Mouse (Mus musculus): Measurements from ENCODE around the gene Jarid2. TPM values are rescaled to one million over a fixed set of nuclear protein-coding genes. Genes with fewer than 3 reads are reported as not detected.

Gene Jarid2
- polyA plus RNA-seq, 1 experiment: 3.9 TPM

DNA sequence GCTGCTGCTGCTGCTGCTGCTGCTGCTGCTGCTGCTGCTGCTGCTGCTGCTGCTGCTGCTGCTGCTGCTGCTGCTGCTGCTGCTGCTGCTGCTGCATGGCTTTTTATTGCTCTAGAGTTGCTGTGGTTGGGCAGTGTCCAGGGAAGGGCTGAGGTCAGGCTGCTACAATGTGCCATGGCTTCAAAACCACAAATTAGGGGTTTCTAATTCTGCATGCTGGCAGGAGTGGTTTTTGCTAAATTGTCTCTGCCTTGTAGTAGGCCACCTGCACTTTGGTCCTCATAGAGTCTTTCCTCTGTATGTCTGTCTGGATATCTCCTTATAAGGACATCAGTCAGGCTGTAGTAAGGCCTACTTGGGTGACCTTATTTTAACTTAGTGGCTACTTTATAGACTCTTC lies 174.1 kb downstream of the Jarid2 start:
- TF ChIP-seq CEBPB (IDR thresholded peaks at IDR 0.05; ENCODE audit: insufficient read depth, poor library complexity, severe bottlenecking): no peak
- TF ChIP-seq SRF (IDR thresholded peaks at IDR 0.05; ENCODE audit: control insufficient read depth, insufficient read length, low read depth): peak; percentile 41

DNA sequence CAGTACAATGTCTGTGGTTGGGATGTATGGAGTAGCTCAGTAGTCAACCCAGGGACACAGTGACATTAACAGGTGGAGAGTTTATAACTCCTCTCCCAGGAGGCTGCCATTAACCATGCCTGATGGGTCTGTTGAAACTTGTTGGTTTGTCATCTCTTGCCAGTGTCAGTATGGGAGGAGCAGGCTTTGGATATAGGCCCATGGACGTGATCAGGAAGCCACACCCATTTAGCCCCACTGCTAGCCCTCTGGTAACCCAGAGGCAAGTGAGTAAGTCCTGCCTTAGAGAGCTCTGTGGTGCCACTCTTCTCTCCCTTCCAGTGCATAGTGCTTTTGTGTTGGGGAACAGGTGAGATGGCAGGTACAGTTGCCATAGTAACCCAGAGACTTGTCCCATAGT lies 175.0 kb downstream of the Jarid2 start:
- H3K4me2 ChIP-seq (ENCODE audit: low read depth): no peak overlapping the region
- H3ac ChIP-seq (ENCODE audit: control insufficient read depth, insufficient read length): no peak overlapping the region
- H3K79me2 ChIP-seq (ENCODE audit: control insufficient read depth, insufficient read depth): no peaks in the 10 kb centered on the region
- H3K27me3 ChIP-seq (ENCODE audit: control insufficient read depth, insufficient read depth, insufficient read length): no peaks in the 10 kb centered on the region
- no peaks in the 10 kb centered on the region for H3K36me3 ChIP-seq (ENCODE audit: control insufficient read depth, insufficient read depth)
- TF ChIP-seq TCF12 (IDR thresholded peaks at IDR 0.05; ENCODE audit: insufficient read depth, poor library complexity, severe bottlenecking) (no peak), CEBPB (IDR thresholded peaks at IDR 0.05; ENCODE audit: insufficient read depth, poor library complexity, severe bottlenecking) (no peak), REST (IDR thresholded peaks at IDR 0.05; ENCODE audit: insufficient read depth, insufficient read length) (no peak), E2F4 (IDR thresholded peaks at IDR 0.05; ENCODE audit: insufficient read depth) (no peak), MYOD1 (IDR thresholded peaks at IDR 0.05; ENCODE audit: control insufficient read depth in 1 of 3, insufficient read length in 2 of 3, low read depth in 2 of 3) (no peak), MYOG (IDR thresholded peaks at IDR 0.05; ENCODE audit: control insufficient read depth in 1 of 3, insufficient read depth in 1 of 3, insufficient read length in 2 of 3, low read depth in 2 of 3) (no peak), MAX (IDR thresholded peaks at IDR 0.05; ENCODE audit: low read depth) (no peak), TCF3 (IDR thresholded peaks at IDR 0.05; ENCODE audit: insufficient read length, low read depth) (no peak), USF1 (IDR thresholded peaks at IDR 0.05; ENCODE audit: low read depth) (no peak), SRF (IDR thresholded peaks at IDR 0.05; ENCODE audit: control insufficient read depth, insufficient read length, low read depth) (no peak), POLR2AphosphoS2 (IDR thresholded peaks at IDR 0.05; ENCODE audit: insufficient read length, low read depth) (no peak), POLR2A (IDR thresholded peaks at IDR 0.05; ENCODE audit: insufficient read length, low read depth) (no peak)
- no peak overlapping the region for H3K4me3 ChIP-seq

More for the DNA sequence above, 174.1 kb downstream of the Jarid2 start:
- Histone ChIP-seq H3K4me2 (ENCODE audit: low read depth) (no peak overlapping the region), H3K27me3 (ENCODE audit: control insufficient read depth, insufficient read depth, insufficient read length) (no peaks in the 10 kb centered on the region), H3K79me2 (ENCODE audit: control insufficient read depth, insufficient read depth) (no peaks in the 10 kb centered on the region), H3ac (ENCODE audit: control insufficient read depth, insufficient read length) (no peak overlapping the region), H3K4me3 (no peak overlapping the region), H3K36me3 (ENCODE audit: control insufficient read depth, insufficient read depth) (no peaks in the 10 kb centered on the region)

DNA sequence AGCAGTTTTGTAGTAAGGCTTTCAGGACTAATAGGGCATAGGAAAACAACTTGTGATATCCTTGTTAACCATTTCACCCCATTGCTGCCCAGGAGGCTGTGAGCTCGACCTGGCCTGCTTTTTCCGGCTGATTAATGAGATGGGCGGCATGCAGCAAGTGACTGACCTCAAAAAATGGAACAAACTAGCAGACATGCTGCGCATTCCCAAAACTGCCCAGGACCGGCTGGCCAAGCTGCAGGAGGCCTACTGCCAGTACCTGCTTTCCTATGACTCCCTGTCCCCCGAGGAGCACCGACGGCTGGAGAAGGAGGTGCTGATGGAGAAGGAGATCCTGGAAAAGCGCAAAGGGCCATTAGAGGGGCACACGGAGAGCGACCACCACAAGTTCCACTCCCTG lies 176.9 kb downstream of the Jarid2 start:
- peaks cover 3% of the 10 kb centered on the region for H3K36me3 ChIP-seq (ENCODE audit: control insufficient read depth, insufficient read depth)
- no peak for TF ChIP-seq USF1 (IDR thresholded peaks at IDR 0.05; ENCODE audit: low read depth)
- TF ChIP-seq CEBPB (IDR thresholded peaks at IDR 0.05; ENCODE audit: insufficient read depth, poor library complexity, severe bottlenecking): no peak
- TF ChIP-seq E2F4 (IDR thresholded peaks at IDR 0.05; ENCODE audit: insufficient read depth): no peak
- TF ChIP-seq POLR2AphosphoS2 (IDR thresholded peaks at IDR 0.05; ENCODE audit: insufficient read length, low read depth): no peak
- no peak for TF ChIP-seq MYOG (IDR thresholded peaks at IDR 0.05; ENCODE audit: control insufficient read depth in 1 of 3, insufficient read depth in 1 of 3, insufficient read length in 2 of 3, low read depth in 2 of 3)
- no peak for TF ChIP-seq REST (IDR thresholded peaks at IDR 0.05; ENCODE audit: insufficient read depth, insufficient read length)
- TF ChIP-seq POLR2A (IDR thresholded peaks at IDR 0.05; ENCODE audit: insufficient read length, low read depth): no peak
- H3K4me3 ChIP-seq: no peak overlapping the region
- H3K79me2 ChIP-seq (ENCODE audit: control insufficient read depth, insufficient read depth): no peaks in the 10 kb centered on the region
- H3K4me2 ChIP-seq (ENCODE audit: low read depth): no peak overlapping the region
- no peak overlapping the region for H3ac ChIP-seq (ENCODE audit: control insufficient read depth, insufficient read length)
- H3K27me3 ChIP-seq (ENCODE audit: control insufficient read depth, insufficient read depth, insufficient read length): no peaks in the 10 kb centered on the region

DNA sequence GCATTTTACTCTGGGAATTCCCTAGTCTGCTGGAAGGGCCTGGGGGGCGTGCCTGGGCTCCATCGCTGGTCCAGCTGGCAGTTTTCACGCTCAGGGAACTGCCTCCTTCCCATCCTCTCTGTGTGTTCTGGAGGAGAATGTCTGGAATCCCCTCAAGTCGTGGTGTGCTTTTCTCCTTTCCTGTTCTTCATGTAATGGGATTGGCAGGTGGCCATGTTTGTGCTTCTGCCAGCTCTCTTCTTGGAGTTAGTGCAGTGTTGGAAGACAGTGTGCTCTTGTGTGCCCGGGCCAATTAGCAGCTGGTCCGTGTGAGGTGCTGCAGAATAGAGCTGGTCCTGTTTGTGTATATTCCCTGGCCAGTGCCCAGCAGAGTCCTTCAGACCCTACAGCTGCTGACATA lies 178.4 kb downstream of the Jarid2 start:
- Histone ChIP-seq H3ac (ENCODE audit: control insufficient read depth, insufficient read length) (no peak overlapping the region), H3K36me3 (ENCODE audit: control insufficient read depth, insufficient read depth) (peaks cover 13% of the 10 kb centered on the region), H3K4me2 (ENCODE audit: low read depth) (no peak overlapping the region), H3K27me3 (ENCODE audit: control insufficient read depth, insufficient read depth, insufficient read length) (no peaks in the 10 kb centered on the region), H3K4me3 (no peak overlapping the region), H3K79me2 (ENCODE audit: control insufficient read depth, insufficient read depth) (no peaks in the 10 kb centered on the region)
- TF ChIP-seq TCF12 (IDR thresholded peaks at IDR 0.05; ENCODE audit: insufficient read depth, poor library complexity, severe bottlenecking) (no peak), E2F4 (IDR thresholded peaks at IDR 0.05; ENCODE audit: insufficient read depth) (no peak), TCF3 (IDR thresholded peaks at IDR 0.05; ENCODE audit: insufficient read length, low read depth) (no peak)

DNA sequence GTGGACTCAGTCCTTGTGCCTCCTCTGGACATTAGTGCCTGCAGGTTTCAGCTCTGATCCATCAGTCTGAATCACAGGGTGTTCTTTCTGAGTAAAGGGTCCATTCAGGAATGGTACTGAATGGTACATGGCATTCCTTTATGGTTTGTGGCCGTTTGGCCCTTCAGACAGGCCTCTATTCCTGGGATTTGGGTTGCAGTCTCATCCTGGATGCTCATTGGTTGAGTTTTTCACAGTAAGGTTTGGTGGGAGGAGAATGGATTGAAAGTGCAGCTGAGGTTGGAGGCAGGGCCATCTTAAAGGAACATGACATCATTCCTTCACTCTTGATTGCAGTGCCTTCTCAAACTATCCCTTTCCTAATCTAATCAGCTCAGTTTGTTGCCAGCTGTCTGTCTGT lies 179.5 kb downstream of the Jarid2 start:
- TF ChIP-seq REST (IDR thresholded peaks at IDR 0.05; ENCODE audit: insufficient read depth, insufficient read length) (no peak), POLR2AphosphoS2 (IDR thresholded peaks at IDR 0.05; ENCODE audit: insufficient read length, low read depth) (no peak), TCF3 (IDR thresholded peaks at IDR 0.05; ENCODE audit: insufficient read length, low read depth) (no peak), SRF (IDR thresholded peaks at IDR 0.05; ENCODE audit: control insufficient read depth, insufficient read length, low read depth) (no peak), MAX (IDR thresholded peaks at IDR 0.05; ENCODE audit: low read depth) (no peak), USF1 (IDR thresholded peaks at IDR 0.05; ENCODE audit: low read depth) (no peak), TCF12 (IDR thresholded peaks at IDR 0.05; ENCODE audit: insufficient read depth, poor library complexity, severe bottlenecking) (no peak), POLR2A (IDR thresholded peaks at IDR 0.05; ENCODE audit: insufficient read length, low read depth) (no peak), MYOD1 (IDR thresholded peaks at IDR 0.05; ENCODE audit: control insufficient read depth in 1 of 3, insufficient read length in 2 of 3, low read depth in 2 of 3) (no peak), E2F4 (IDR thresholded peaks at IDR 0.05; ENCODE audit: insufficient read depth) (no peak), MYOG (IDR thresholded peaks at IDR 0.05; ENCODE audit: control insufficient read depth in 1 of 3, insufficient read depth in 1 of 3, insufficient read length in 2 of 3, low read depth in 2 of 3) (no peak), CEBPB (IDR thresholded peaks at IDR 0.05; ENCODE audit: insufficient read depth, poor library complexity, severe bottlenecking) (no peak)
- no peak overlapping the region for H3ac ChIP-seq (ENCODE audit: control insufficient read depth, insufficient read length)
- peaks cover 13% of the 10 kb centered on the region for H3K36me3 ChIP-seq (ENCODE audit: control insufficient read depth, insufficient read depth)

More for the DNA sequence above, 179.5 kb downstream of the Jarid2 start:
- Histone ChIP-seq H3K27me3 (ENCODE audit: control insufficient read depth, insufficient read depth, insufficient read length) (no peaks in the 10 kb centered on the region), H3K79me2 (ENCODE audit: control insufficient read depth, insufficient read depth) (no peaks in the 10 kb centered on the region), H3K4me2 (ENCODE audit: low read depth) (no peak overlapping the region), H3K4me3 (no peak overlapping the region)
